Mouse (Mus musculus): ENCODE data around the gene Anapc11. TPM values are rescaled to one million over a fixed set of nuclear protein-coding genes. Genes with fewer than 3 reads are reported as not detected.
"Not testable (repeated sequence)": the region's sequence is repeated elsewhere in the genome, so short reads cannot be mapped to it uniquely, and the experiment has no call there.

Anapc11 gene
- polyA plus RNA-seq, 1 experiment from 2014 or later, result 176 TPM

DNA sequence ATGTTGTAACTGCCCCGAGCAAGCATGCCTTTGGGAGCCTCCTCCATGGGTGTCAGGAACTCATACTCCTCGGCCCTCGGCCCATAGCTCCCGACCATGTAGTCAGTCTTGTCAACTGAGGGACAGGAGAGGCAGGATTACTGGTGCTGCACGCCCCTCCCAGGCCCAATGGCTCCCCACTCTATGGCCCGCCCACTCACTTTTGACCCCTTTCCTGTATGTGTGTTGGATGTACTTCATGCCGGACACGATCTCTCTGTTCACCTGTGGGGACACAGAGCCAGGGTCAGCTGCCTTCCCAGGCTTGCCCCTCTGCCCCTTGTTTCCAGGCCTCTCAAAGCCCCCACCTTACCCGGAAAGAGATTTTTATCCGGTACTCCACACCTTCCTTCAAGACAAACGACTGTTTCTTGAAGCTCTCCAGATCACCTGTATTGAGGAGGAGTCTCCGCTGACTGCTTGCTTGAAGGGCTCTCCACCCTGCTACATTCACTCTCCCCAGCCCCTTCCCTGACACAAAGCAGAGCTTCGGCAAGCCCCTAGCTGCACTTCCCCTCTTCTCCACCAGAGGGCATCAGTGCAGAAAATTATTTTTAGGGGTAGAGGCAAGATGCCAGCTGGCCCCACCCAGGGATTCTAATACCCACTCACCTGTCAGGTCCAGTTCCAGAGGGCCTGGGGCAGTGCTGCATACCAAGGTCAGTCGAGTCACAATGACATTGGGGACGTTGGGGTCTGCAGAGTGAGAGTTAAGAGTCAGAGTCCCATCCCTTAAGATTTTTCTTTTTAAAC lies 18.7 kb upstream of the Anapc11 start:
- Histone ChIP-seq H3K4me2 (ENCODE audit: low read depth, low read length) (peak overlapping the region; percentile 87), H3K27me3 (ENCODE audit: control insufficient read depth, insufficient read depth, low read length) (no peaks in the 10 kb centered on the region), H3K9ac (ENCODE audit: low read length) (peak overlapping the region; percentile 98), H3K9me3 (replicated peaks; ENCODE audit: control insufficient read depth, low read length) (0 out of 2 replicates have a peak, but pooled peaks cover 5% of the 10 kb centered on the region), H3K4me1 (ENCODE audit: control insufficient read depth, insufficient read depth, low read length) (peaks cover 24% of the 10 kb centered on the region), H3K36me3 (ENCODE audit: control insufficient read depth, insufficient read depth, low read length) (peaks cover 26% of the 10 kb centered on the region), H3K27ac (ENCODE audit: low read length) (peak overlapping the region; percentile 14; the same call in 1 of the 2 replicates), H3K4me3 (replicated peaks; ENCODE audit: low read length) (peak overlapping the region; percentile 94)
- WGBS, result 53% methylated on average over 15 of the region's 15 CpGs
- ATAC-seq (ENCODE audit: insufficient read depth, low FRiP score), result no peak

DNA sequence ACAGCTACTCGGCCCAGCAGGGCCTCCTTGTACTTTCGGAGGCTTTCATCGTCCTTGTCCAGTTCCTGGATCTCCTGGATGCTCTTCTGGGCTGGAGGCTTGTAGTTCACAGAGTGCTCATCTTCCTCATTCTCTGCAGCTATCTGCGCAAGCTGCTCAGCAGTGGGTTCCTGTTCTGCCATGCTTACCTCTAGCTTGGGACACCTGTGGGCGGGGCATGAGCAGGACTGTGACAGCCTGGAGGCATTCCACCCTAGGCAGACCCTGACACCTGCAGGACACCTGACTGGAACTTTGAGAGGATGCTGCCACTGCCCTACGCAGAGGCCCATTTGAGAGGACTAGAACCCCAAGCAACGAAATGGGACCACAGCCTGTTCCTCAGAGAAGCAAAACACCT lies 18.0 kb upstream of the Anapc11 start:
- Histone ChIP-seq H3K4me1 (ENCODE audit: control insufficient read depth, insufficient read depth, low read length) (peaks cover 22% of the 10 kb centered on the region), H3K36me3 (ENCODE audit: control insufficient read depth, insufficient read depth, low read length) (peaks cover 26% of the 10 kb centered on the region), H3K27me3 (ENCODE audit: control insufficient read depth, insufficient read depth, low read length) (no peaks in the 10 kb centered on the region), H3K9me3 (replicated peaks; ENCODE audit: control insufficient read depth, low read length) (0 out of 2 replicates have a peak, but pooled peaks cover 5% of the 10 kb centered on the region), H3K9ac (ENCODE audit: low read length) (peak overlapping the region; percentile 98), H3K4me3 (replicated peaks; ENCODE audit: low read length) (peak overlapping the region; percentile 94), H3K4me2 (ENCODE audit: low read depth, low read length) (peak overlapping the region; percentile 87), H3K27ac (ENCODE audit: low read length) (peak overlapping the region; percentile 94)
- no peak for ATAC-seq (ENCODE audit: insufficient read depth, low FRiP score)
- 51% methylated on average over 7 of the region's 7 CpGs for WGBS

DNA sequence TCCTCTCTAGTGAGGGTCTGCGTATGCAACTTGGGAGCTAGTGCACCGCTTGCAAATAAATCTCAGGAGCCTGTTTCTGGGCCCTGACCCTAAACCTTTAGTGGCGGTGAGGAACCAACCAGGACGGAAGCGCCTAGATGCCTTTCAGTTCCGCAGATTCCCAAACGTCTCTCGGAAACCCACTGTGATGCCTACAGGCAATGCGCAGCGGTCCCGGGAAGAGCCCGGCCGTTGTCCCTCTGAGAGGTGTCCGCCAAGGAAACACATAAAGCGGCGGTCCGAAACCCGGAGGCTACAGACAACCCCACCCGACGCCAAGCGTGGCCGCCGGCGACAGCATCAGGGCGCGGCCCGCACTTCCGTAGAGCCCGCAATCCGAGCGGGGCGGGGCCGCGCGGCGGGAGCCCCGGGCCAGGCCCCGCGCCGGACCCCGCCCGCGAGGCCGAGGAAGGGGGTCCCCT lies 17.3 kb upstream of the Anapc11 start:
- Histone ChIP-seq H3K4me2 (ENCODE audit: low read depth, low read length) (peak overlapping the region; percentile 87), H3K9me3 (replicated peaks; ENCODE audit: control insufficient read depth, low read length) (0 out of 2 replicates have a peak, but pooled peaks cover 5% of the 10 kb centered on the region), H3K27me3 (ENCODE audit: control insufficient read depth, insufficient read depth, low read length) (no peaks in the 10 kb centered on the region), H3K36me3 (ENCODE audit: control insufficient read depth, insufficient read depth, low read length) (peaks cover 31% of the 10 kb centered on the region), H3K4me1 (ENCODE audit: control insufficient read depth, insufficient read depth, low read length) (peaks cover 22% of the 10 kb centered on the region), H3K27ac (ENCODE audit: low read length) (peak overlapping the region; percentile 94), H3K9ac (ENCODE audit: low read length) (peak overlapping the region; percentile 98), H3K4me3 (replicated peaks; ENCODE audit: low read length) (peak overlapping the region; percentile 94)
- under 1% methylated on average over 29 of the region's 44 CpGs for WGBS
- peak; percentile 54; the same call in 1 of the 2 replicates for ATAC-seq (ENCODE audit: insufficient read depth, low FRiP score)

DNA sequence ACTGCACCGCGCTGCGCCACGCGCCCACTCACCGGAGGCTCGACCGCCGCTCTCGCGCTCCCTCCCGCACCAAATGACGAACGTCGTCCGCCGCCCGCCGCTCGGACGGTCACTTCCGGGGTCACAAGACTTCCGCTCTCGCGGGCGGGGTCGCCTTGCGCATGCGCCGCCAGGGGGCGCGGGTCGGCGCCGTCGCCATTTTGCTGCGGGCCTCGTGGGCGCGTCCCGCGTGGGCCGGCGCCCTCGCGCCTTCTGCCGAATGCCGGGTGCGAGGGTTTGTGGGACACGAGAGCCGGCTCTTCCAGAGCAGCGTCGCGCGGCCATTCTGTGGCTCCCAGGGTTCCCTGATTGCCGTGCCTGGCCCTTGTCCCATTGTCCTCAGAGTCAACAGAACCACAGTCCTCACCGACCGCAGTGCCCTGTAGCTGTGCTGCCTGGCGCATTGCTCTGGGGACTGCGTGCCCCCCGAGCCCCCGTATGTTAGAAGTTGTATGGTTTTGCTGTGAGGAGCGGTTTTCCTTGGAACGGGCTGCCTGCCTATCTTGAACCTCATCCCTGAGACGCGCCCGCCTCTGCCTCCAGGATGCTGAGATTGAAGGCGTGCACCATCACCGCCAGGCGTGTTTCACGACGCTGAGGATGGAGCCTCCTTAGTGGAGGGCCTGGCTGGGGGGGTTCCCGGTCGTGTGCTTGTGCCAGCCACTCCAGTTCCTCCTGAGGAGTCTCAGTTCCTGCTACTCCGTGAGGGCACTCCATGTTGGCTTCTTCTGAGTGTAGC lies 16.5 kb upstream of the Anapc11 start, which contains the start of gene Arhgdia:
Gene Arhgdia (minus strand): TSS at position 135 of the 778 bp plus-strand sequence.
- Histone ChIP-seq H3K36me3 (ENCODE audit: control insufficient read depth, insufficient read depth, low read length) (peaks cover 36% of the 10 kb centered on the region), H3K27ac (ENCODE audit: low read length) (peak within 1 kb of the TSS; percentile 94)

DNA sequence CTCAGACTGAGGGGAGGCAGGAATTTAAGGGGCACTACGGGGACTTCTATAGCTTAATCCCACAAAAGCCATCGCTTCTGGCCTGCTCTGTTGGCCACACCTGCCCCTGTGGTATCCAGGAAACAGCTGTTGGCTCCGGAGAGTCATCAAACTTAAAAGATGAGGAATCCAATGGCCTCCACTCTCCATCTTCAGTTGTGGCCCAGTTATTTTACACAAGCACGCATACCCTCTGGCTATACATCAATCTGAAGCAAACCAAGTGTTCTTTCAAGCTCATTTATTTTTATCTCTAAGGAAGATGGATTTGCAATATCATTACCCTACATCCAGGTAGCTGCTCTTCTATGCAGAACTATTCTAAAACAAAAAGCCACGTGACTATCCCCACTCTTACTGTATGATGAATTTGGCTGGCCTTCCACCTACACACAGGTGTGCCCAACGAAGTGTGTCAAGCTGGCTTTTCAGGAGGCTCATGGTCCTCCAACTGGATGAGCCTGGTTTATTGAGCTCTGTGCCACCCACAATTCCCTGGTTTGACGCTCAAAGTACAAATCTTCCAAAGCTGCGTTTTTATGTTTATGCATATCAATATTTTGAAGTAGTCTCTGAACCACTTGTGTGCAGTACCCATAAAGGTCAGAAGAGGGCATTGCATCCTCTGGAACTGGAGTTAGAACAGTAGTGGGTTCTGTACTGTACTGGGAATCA lies 15.8 kb upstream of the Anapc11 start:
- Histone ChIP-seq H3K4me2 (ENCODE audit: low read depth, low read length) (peak overlapping the region; percentile 96), H3K4me3 (replicated peaks; ENCODE audit: low read length) (peak overlapping the region; percentile 94), H3K27me3 (ENCODE audit: control insufficient read depth, insufficient read depth, low read length) (no peaks in the 10 kb centered on the region), H3K36me3 (ENCODE audit: control insufficient read depth, insufficient read depth, low read length) (peaks cover 36% of the 10 kb centered on the region), H3K9me3 (replicated peaks; ENCODE audit: control insufficient read depth, low read length) (0 out of 2 replicates have a peak, but pooled peaks cover 5% of the 10 kb centered on the region), H3K4me1 (ENCODE audit: control insufficient read depth, insufficient read depth, low read length) (peaks cover 22% of the 10 kb centered on the region), H3K27ac (ENCODE audit: low read length) (peak overlapping the region; percentile 94), H3K9ac (ENCODE audit: low read length) (peak overlapping the region; percentile 98)
- WGBS, result 68% methylated on average over 8 of the region's 8 CpGs
- no peak for ATAC-seq (ENCODE audit: insufficient read depth, low FRiP score)

More for the DNA sequence above, 16.5 kb upstream of the Anapc11 start, which contains the start of gene Arhgdia:
- H3K27me3 ChIP-seq (ENCODE audit: control insufficient read depth, insufficient read depth, low read length), result no peaks in the 10 kb centered on the region
- 3% methylated on average over 72 of the region's 75 CpGs for WGBS
- H3K4me3 ChIP-seq (replicated peaks; ENCODE audit: low read length), result peak within 1 kb of the TSS; percentile 94
- peak within 1 kb of the TSS; percentile 96 for H3K4me2 ChIP-seq (ENCODE audit: low read depth, low read length)
- peaks cover 22% of the 10 kb centered on the region for H3K4me1 ChIP-seq (ENCODE audit: control insufficient read depth, insufficient read depth, low read length)
- 0 out of 2 replicates have a peak, but pooled peaks cover 5% of the 10 kb centered on the region for H3K9me3 ChIP-seq (replicated peaks; ENCODE audit: control insufficient read depth, low read length)
- peak within 1 kb of the TSS; percentile 98 for H3K9ac ChIP-seq (ENCODE audit: low read length)
- peak; percentile 61 for ATAC-seq (ENCODE audit: insufficient read depth, low FRiP score)

DNA sequence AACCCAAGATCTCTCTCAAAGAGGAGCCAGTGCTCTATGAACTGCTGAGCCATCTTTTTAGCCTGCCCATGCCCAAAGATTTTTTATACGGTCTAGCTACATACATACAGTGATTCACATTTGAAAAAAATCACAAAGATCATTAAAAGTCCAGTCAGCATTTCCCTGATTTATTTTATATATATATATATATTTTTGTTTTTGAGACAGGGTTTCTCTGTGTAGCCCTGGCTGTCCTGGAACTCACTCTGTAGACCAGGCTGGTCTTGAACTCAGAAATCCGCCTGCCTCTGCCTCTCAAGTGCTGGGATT lies 15.3 kb upstream of the Anapc11 start:
- Histone ChIP-seq H3K4me1 (ENCODE audit: control insufficient read depth, insufficient read depth, low read length) (peaks cover 22% of the 10 kb centered on the region), H3K36me3 (ENCODE audit: control insufficient read depth, insufficient read depth, low read length) (peaks cover 32% of the 10 kb centered on the region)
- not testable (repeated sequence) for H3K27ac ChIP-seq (ENCODE audit: low read length); H3K27me3 ChIP-seq (ENCODE audit: control insufficient read depth, insufficient read depth, low read length); H3K4me2 ChIP-seq (ENCODE audit: low read depth, low read length); H3K9ac ChIP-seq (ENCODE audit: low read length); H3K9me3 ChIP-seq (replicated peaks; ENCODE audit: control insufficient read depth, low read length); H3K4me3 ChIP-seq (replicated peaks; ENCODE audit: low read length); ATAC-seq (ENCODE audit: insufficient read depth, low FRiP score)
- 95% methylated on average over 2 of the region's 2 CpGs for WGBS

DNA sequence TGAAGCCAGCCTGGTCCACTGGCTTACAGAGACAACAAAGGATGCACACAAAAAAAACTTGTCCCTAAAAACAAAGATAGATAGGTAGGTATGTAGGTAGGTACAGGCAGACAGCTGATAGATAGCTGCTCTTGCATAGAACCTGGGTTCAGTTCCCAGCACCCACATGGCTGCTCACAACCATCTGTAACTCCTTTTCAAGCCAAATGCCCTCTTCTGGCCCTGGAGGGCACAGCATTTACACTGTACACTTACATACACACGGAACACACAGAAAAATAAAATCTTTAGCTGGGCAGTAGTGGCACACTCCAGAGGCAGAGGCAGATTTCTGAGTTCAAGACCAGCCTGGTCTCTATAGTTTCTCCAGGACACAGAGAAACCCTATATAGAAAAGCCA lies 14.3 kb upstream of the Anapc11 start:
- no peak overlapping the region for H3K9ac ChIP-seq (ENCODE audit: low read length)
- no peak overlapping the region for H3K4me3 ChIP-seq (replicated peaks; ENCODE audit: low read length)
- H3K27ac ChIP-seq (ENCODE audit: low read length), result no peak overlapping the region
- H3K4me1 ChIP-seq (ENCODE audit: control insufficient read depth, insufficient read depth, low read length), result peaks cover 22% of the 10 kb centered on the region
- ATAC-seq (ENCODE audit: insufficient read depth, low FRiP score), result no peak
- H3K9me3 ChIP-seq (replicated peaks; ENCODE audit: control insufficient read depth, low read length), result 0 out of 2 replicates have a peak, but pooled peaks cover 5% of the 10 kb centered on the region
- peaks cover 22% of the 10 kb centered on the region for H3K36me3 ChIP-seq (ENCODE audit: control insufficient read depth, insufficient read depth, low read length)
- WGBS, result 97% methylated on average over 1 of the region's 1 CpGs
- no peak overlapping the region for H3K4me2 ChIP-seq (ENCODE audit: low read depth, low read length)
- H3K27me3 ChIP-seq (ENCODE audit: control insufficient read depth, insufficient read depth, low read length), result no peaks in the 10 kb centered on the region

DNA sequence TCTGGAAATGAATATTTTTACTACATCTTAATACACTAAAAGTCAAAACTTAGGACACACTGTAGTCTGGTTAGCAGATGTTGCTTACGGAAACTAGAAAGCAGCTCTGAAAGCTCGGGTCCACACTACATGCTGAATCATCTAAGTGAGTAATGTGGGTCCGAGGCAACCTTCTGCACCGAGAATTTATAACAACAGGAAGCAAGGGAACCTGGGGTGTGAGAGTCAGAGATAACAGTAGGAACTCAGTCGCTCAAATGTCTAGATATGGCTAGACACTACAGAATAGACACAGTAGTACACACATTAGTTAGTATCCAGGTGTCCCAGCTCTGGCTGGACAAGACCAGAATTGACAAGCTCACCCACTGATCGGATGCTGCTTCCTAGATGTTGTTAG lies 9.7 kb upstream of the Anapc11 start:
- Histone ChIP-seq H3K4me2 (ENCODE audit: low read depth, low read length) (no peak overlapping the region), H3K36me3 (ENCODE audit: control insufficient read depth, insufficient read depth, low read length) (peaks cover 15% of the 10 kb centered on the region; the same call in 1 of the 2 replicates), H3K9ac (ENCODE audit: low read length) (no peak overlapping the region), H3K27me3 (ENCODE audit: control insufficient read depth, insufficient read depth, low read length) (no peaks in the 10 kb centered on the region), H3K9me3 (replicated peaks; ENCODE audit: control insufficient read depth, low read length) (0 out of 2 replicates have a peak, but pooled peaks cover 5% of the 10 kb centered on the region), H3K27ac (ENCODE audit: low read length) (no peak overlapping the region), H3K4me3 (replicated peaks; ENCODE audit: low read length) (no peak overlapping the region), H3K4me1 (ENCODE audit: control insufficient read depth, insufficient read depth, low read length) (no peaks in the 10 kb centered on the region)
- ATAC-seq (ENCODE audit: insufficient read depth, low FRiP score), result no peak
- WGBS, result 89% methylated on average over 6 of the region's 6 CpGs

Data from stomach, embryonic 16.5 days (tissue).